Mouse (Mus musculus): ENCODE measurements around the gene Clcn7. TPM values are rescaled to one million over a fixed set of nuclear protein-coding genes. Genes with fewer than 3 reads are reported as not detected.
A peak's percentile ranks its signal among the peaks of the same experiment; 100 is the strongest.

The Clcn7 gene
- polyA plus RNA-seq, 1 experiment from 2014 or later: 14.7 TPM

DNA sequence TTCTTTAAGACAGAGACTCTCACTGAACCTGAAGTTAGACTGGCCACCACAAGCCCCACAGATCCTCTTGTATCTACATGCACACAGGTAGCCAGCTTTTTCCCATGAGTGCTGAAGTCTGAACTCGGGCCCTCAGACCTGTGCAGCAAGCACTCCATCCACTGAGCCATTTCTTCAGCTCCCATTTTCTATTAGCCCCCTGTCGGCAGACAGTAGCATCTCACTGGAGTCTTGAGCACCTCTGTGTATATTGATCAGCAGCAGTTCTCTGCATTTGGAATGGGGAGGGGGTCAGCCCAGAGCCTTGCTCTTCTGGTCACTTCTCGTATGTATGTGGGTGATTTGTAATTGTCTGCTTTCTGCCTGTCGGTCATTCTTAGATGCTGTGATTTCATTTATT, 6.8 kb downstream of the Clcn7 start:
- DNase-seq (ENCODE audit: low spot score): peak; percentile 40
- WGBS: 74% methylated on average over 4 of the region's 4 CpGs
- H3K27ac ChIP-seq: no peak overlapping the region
- H3K36me3 ChIP-seq (ENCODE audit: insufficient read depth, low read length): 0 out of 2 replicates have a peak, but pooled peaks cover 6% of the 10 kb centered on the region
- no peak for ATAC-seq (replicated peaks; ENCODE audit: low FRiP score, low read depth)
- H3K4me3 ChIP-seq (replicated peaks; ENCODE audit: low read depth, low read length): no peak overlapping the region
- no peak overlapping the region for H3K9ac ChIP-seq (ENCODE audit: low read depth, low read length)
- H3K4me2 ChIP-seq (ENCODE audit: low read length): no peak overlapping the region
- no peaks in the 10 kb centered on the region for H3K27me3 ChIP-seq (ENCODE audit: insufficient read depth, low read length)
- no peaks in the 10 kb centered on the region for H3K4me1 ChIP-seq (replicated peaks; ENCODE audit: insufficient read depth, low read length)
- no peaks in the 10 kb centered on the region for H3K9me3 ChIP-seq (replicated peaks; ENCODE audit: low read length)
- TF ChIP-seq CTCF (IDR thresholded peaks at IDR 0.05; ENCODE audit: low read depth): peak; percentile 55

DNA sequence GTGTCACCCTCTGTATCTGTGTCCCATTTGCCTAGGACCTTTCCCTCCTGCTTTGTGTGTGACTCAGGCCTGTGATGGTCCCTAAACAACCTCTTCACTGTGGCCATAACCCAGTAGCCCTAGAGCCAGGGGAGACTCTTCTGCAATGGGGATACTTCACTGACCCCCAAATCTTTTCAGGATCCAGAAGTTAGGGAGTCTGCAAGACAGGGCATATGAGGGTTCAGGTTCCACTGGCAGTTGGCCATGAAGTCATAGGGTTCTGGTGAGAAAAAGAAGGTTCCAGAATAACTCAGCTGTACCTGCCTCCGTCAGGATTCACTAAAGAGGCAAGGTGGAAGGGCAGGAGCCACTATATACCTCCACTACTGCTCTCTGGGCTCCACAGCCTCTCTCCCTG, 29.0 kb downstream of the Clcn7 start, which contains the start of gene Ccdc154:
Gene Ccdc154 (plus strand): TSS at position 301 of the 400 bp plus-strand sequence.
- DNase-seq (ENCODE audit: low spot score) (no peak), ATAC-seq (replicated peaks; ENCODE audit: low FRiP score, low read depth) (no peak)
- Histone ChIP-seq H3K9ac (ENCODE audit: low read depth, low read length) (no peak within 1 kb of the TSS), H3K9me3 (replicated peaks; ENCODE audit: low read length) (no peaks in the 10 kb centered on the region), H3K27me3 (ENCODE audit: insufficient read depth, low read length) (no peaks in the 10 kb centered on the region), H3K27ac (no peak within 1 kb of the TSS), H3K4me2 (ENCODE audit: low read length) (no peak within 1 kb of the TSS), H3K4me1 (replicated peaks; ENCODE audit: insufficient read depth, low read length) (no peaks in the 10 kb centered on the region), H3K36me3 (ENCODE audit: insufficient read depth, low read length) (peaks cover 16% of the 10 kb centered on the region; the same call in 1 of the 2 replicates), H3K4me3 (replicated peaks; ENCODE audit: low read depth, low read length) (no peak within 1 kb of the TSS)
- 89% methylated on average over 1 of the region's 1 CpGs for WGBS
- TF ChIP-seq CTCF (IDR thresholded peaks at IDR 0.05; ENCODE audit: low read depth): no peak

DNA sequence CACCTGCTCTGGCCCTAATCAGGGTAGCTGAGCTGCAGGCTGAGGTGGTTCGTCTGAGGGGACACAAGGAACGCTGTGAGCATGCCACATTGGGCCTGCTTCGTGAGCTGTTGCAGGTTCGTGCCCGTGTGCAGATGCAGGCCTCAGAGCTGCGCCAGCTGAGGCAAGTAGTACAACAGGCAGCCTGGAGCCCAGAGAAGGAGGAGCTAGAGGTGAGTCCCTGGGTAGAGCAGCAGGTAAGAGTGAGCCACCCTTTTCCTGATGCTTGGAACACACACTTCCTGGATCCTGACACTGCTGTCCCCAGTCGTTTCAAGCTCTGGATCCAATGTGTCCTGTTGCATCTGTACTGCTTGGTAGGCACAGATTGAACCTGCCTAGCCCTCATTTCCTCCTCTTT, 30.2 kb downstream of the Clcn7 start:
- ATAC-seq (replicated peaks; ENCODE audit: low FRiP score, low read depth): no peak
- no peak overlapping the region for H3K9ac ChIP-seq (ENCODE audit: low read depth, low read length)
- no peak overlapping the region for H3K4me2 ChIP-seq (ENCODE audit: low read length)
- no peaks in the 10 kb centered on the region for H3K27me3 ChIP-seq (ENCODE audit: insufficient read depth, low read length)
- H3K4me3 ChIP-seq (replicated peaks; ENCODE audit: low read depth, low read length): no peak overlapping the region
- H3K9me3 ChIP-seq (replicated peaks; ENCODE audit: low read length): no peaks in the 10 kb centered on the region
- no peak for TF ChIP-seq CTCF (IDR thresholded peaks at IDR 0.05; ENCODE audit: low read depth)
- H3K36me3 ChIP-seq (ENCODE audit: insufficient read depth, low read length): peaks cover 16% of the 10 kb centered on the region; the same call in 1 of the 2 replicates
- no peak overlapping the region for H3K27ac ChIP-seq
- no peak for DNase-seq (ENCODE audit: low spot score)
- WGBS: 73% methylated on average over 7 of the region's 7 CpGs
- no peaks in the 10 kb centered on the region for H3K4me1 ChIP-seq (replicated peaks; ENCODE audit: insufficient read depth, low read length)

DNA sequence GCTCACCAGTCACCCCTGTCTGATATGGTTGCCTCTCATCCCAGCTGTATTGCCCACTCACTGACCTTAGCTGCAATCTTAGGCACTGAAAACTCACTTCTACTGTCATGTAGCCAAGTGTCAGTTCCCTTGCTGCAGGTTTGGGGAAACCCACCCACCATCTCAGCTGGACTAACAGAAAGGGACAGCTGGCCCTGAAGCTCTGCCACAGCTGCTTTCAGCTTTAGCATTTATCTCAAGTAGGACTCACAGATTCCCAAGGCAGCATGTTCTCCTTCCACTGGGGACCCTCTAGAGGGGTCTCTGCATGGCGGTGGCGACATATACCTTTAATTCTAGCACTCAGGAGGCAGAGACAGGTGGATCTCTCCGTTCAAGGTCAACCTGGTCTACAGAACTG, 31.6 kb downstream of the Clcn7 start:
- no peak overlapping the region for H3K4me3 ChIP-seq (replicated peaks; ENCODE audit: low read depth, low read length)
- H3K36me3 ChIP-seq (ENCODE audit: insufficient read depth, low read length): peaks cover 8% of the 10 kb centered on the region; the same call in 1 of the 2 replicates
- no peaks in the 10 kb centered on the region for H3K27me3 ChIP-seq (ENCODE audit: insufficient read depth, low read length)
- H3K4me2 ChIP-seq (ENCODE audit: low read length): no peak overlapping the region
- no peaks in the 10 kb centered on the region for H3K4me1 ChIP-seq (replicated peaks; ENCODE audit: insufficient read depth, low read length)
- ATAC-seq (replicated peaks; ENCODE audit: low FRiP score, low read depth): no peak
- H3K9ac ChIP-seq (ENCODE audit: low read depth, low read length): no peak overlapping the region
- no peaks in the 10 kb centered on the region for H3K9me3 ChIP-seq (replicated peaks; ENCODE audit: low read length)
- no peak overlapping the region for H3K27ac ChIP-seq
- no peak for TF ChIP-seq CTCF (IDR thresholded peaks at IDR 0.05; ENCODE audit: low read depth)
- WGBS: 92% methylated on average over 3 of the region's 3 CpGs
- no peak for DNase-seq (ENCODE audit: low spot score)

DNA sequence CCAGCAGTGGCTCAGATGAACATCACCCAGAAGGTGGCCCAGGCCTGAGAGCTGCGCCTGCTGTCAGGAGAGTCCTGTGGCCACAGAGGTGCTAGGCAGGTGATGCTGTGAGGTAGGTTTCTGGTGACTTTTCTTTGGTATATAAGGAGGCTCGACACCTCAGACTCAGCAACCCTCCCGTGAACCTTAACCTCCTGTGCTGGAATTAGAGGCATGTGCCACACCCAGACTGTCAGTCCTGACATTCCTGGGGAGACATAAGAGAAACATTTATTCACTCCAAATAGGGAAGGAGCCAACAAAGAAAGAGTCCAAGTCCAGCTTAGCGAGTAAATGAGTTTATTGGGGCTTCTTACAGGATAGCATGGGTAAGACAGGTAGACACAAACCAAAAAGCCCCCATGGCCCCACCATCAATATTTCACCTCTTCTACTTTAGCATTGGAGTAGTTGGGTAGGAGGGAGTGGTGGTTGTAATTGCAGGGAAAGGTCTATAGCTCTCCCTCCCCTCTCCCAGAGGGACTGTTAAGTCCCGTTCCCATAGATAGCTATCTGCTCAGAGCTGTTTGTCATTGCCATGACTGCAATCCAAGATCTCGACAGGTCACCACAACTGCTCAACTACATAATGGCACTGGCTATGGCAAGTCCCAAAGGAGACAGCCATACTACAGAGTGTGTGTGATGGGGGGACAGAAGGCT, 32.9 kb downstream of the Clcn7 start:
- Histone ChIP-seq H3K36me3 (ENCODE audit: insufficient read depth, low read length) (0 out of 2 replicates have a peak, but pooled peaks cover 5% of the 10 kb centered on the region), H3K27me3 (ENCODE audit: insufficient read depth, low read length) (no peaks in the 10 kb centered on the region), H3K4me2 (ENCODE audit: low read length) (no peak overlapping the region), H3K9ac (ENCODE audit: low read depth, low read length) (no peak overlapping the region), H3K4me3 (replicated peaks; ENCODE audit: low read depth, low read length) (no peak overlapping the region), H3K27ac (no peak overlapping the region), H3K9me3 (replicated peaks; ENCODE audit: low read length) (no peaks in the 10 kb centered on the region), H3K4me1 (replicated peaks; ENCODE audit: insufficient read depth, low read length) (no peaks in the 10 kb centered on the region)
- ATAC-seq (replicated peaks; ENCODE audit: low FRiP score, low read depth): no peak
- 38% methylated on average over 6 of the region's 6 CpGs for WGBS
- TF ChIP-seq CTCF (IDR thresholded peaks at IDR 0.05; ENCODE audit: low read depth): no peak
- DNase-seq (ENCODE audit: low spot score): peak; percentile 10

DNA sequence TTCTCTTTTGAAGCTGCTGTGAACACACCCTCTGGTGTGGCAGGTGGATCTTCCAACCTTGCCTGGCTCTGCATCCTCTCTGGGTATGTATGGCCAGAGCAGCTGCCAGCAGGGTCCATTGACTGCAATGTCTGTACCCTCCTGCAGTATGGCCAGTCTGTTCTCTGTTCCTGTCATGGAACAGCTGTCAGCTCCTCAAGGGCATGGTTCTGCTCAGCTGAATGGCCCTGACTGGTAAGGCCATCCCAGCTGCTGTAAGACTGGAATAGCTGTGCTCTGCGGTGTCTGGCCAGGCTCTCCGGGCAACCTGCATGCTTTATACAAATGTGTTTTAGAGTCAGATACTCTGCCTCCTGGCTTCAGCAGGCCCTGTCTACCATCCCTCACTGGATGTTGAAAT, 36.5 kb downstream of the Clcn7 start:
- no peaks in the 10 kb centered on the region for H3K4me1 ChIP-seq (replicated peaks; ENCODE audit: insufficient read depth, low read length)
- DNase-seq (ENCODE audit: low spot score): no peak
- H3K27ac ChIP-seq: no peak overlapping the region
- no peak overlapping the region for H3K9ac ChIP-seq (ENCODE audit: low read depth, low read length)
- no peaks in the 10 kb centered on the region for H3K27me3 ChIP-seq (ENCODE audit: insufficient read depth, low read length)
- no peak for TF ChIP-seq CTCF (IDR thresholded peaks at IDR 0.05; ENCODE audit: low read depth)
- H3K36me3 ChIP-seq (ENCODE audit: insufficient read depth, low read length): no peaks in the 10 kb centered on the region
- WGBS: 94% methylated on average over 2 of the region's 2 CpGs
- H3K9me3 ChIP-seq (replicated peaks; ENCODE audit: low read length): no peaks in the 10 kb centered on the region
- ATAC-seq (replicated peaks; ENCODE audit: low FRiP score, low read depth): no peak
- H3K4me2 ChIP-seq (ENCODE audit: low read length): no peak overlapping the region
- no peak overlapping the region for H3K4me3 ChIP-seq (replicated peaks; ENCODE audit: low read depth, low read length)
